Mouse (Mus musculus): ENCODE data around the gene Atg4c.

The Atg4c gene

GRCm38 (mm10) chr4:99252957-99253356 lies 59.2 kb downstream of the Atg4c start:
- in situ Hi-C loops (cut with MboI, MseI) = no loop called here

DNA sequence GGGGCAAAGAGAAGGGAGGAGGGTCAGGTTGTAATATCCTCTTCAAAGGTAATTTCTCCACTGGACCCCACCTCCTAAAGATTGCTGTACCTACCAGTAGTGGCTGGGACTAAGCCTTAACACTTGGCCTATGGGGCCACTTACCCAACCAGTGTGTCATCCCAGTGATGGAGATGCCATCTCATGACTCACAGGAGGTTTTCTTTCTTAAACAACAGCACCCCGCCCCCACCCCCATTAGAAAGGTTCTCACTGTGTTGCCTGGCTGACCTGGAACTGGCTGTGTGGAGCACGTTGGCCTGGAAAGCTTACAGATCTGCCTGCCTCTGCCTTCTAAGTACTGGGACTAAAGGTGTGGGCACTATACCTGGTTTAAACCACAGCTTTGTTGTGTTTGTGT lies 69.5 kb downstream of the Atg4c start:
- in situ Hi-C loops (cut with MboI, MseI) = no loop called here

DNA sequence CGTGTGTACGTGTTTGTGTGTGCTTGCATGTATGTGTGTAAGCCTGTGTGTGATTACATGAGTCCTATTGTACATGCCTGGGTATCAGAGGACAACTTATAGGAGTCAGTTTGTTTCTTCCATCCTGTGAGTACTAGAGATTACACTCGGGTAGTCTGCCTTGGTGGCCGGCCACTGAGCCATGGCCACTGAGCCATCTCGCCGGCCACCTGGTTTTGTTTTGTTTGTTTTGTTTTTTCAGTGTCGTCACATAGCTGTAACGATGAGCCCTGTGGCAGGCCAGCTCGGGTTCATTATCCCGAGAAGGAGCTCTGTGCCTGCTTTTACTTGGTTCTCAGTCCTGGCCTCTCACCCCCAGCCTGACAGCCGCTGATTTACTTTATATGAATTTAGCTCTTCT lies 69.9 kb downstream of the Atg4c start:
- in situ Hi-C loops (cut with MboI, MseI) = no loop called here

- in situ Hi-C loops (cut with MboI, MseI) = no loop called here
These were observed 73.2 kb downstream of the Atg4c start for GRCm38 (mm10) chr4:99266843-99267445.

- in situ Hi-C loops (cut with MboI, MseI) = no loop called here
These were observed 79.1 kb downstream of the Atg4c start for GRCm38 (mm10) chr4:99272860-99273259.

GRCm38 (mm10) chr4:99273466-99273865 lies 79.7 kb downstream of the Atg4c start:
- in situ Hi-C loops (cut with MboI, MseI) = no loop called here

- in situ Hi-C loops (cut with MboI, MseI) = no loop called here
These were observed 80.2 kb downstream of the Atg4c start for GRCm38 (mm10) chr4:99273979-99274378.

DNA sequence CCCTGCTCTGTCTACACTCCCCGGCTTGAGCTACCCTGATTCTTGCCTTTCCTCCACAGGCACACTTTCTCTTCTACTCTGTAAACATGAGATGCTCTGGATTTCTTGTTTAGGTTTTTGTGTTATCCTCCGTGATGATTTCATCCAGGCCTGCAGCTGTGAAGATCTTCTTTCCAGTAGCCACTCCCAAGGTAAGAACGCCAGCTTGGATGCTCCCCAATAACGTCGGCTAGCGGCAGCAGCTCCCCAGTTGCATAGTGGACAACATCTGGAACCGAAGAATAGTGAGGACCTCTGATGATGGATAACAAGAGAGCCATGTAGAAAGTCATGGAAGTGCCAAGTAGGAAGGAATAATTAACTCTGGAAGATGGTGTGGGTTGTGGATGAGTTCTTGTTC lies 85.1 kb downstream of the Atg4c start:
- in situ Hi-C loops (cut with MboI, MseI) = no loop called here

DNA sequence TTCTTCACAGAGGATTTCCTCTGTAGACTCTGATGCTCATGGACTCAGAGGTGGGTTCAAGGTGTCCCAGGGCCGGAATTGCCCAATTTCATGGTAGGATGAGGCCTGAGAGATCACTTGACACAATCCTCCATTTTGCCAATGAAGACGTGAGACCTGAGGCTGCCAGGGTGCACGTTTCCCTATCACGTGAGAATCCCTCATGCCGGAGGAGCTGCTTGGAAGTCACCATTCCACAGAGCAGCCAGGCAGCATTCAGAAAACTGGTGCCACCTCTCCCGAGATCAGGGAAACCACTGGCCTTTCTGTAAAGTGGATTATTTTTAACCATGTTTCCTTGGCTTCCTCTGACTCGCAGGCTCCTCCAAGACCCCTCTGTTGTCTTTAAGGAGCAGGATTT lies 88.0 kb downstream of the Atg4c start:
- in situ Hi-C loops (cut with MboI, MseI) = no loop called here

GRCm38 (mm10) chr4:99289286-99289685 lies 95.6 kb downstream of the Atg4c start:
- in situ Hi-C loops (cut with MboI, MseI) = no loop called here

- in situ Hi-C loops (cut with MboI, MseI) = loop anchor here (10.0 kb wide), 1 partner anchor 1134 kb away; no protein-coding TSS in a partner anchor
These were observed 104.9 kb downstream of the Atg4c start for GRCm38 (mm10) chr4:99298676-99299075.

DNA sequence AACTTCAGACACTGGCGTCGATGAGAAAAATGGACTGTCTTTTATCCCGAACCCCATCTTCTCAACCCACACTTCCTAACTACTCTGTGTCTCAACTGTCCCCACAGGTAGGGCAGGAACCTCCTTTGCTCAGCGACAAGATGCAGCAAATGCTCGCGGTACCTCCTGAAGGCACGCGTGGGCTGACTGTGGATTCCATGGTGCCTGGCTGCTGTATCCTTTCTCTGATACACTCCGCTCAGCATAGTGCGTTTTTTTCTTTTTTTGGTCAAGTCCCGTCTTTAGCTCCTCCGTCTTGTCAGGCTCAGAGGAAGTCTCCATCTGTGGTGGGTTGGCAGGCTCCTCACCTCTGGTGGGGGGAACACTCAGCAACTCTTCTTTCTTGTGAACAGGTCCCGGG lies 111.1 kb downstream of the Atg4c start:
- in situ Hi-C loops (cut with MboI, MseI) = no loop called here

All from T-helper 1 cell (primary cell).